Mouse (Mus musculus) liver, postnatal 0 days (tissue): ENCODE data around the gene Cyp1b1. TPM values are rescaled to one million over a fixed set of nuclear protein-coding genes. Genes with fewer than 3 reads are reported as not detected.
A peak's percentile ranks its signal among the peaks of the same experiment; 100 is the strongest.

Source experiments
- ATAC-seq: fragments of 200-750 bp; cut with Nextera tagmentation; 2 replicates; pipeline ENCODE4 v1.8.0; 2017; ENCODE audit warnings: mild to moderate bottlenecking, moderate library complexity
- DNase-seq: peaks from one replicate; pipeline ENCODE4 v3.0.0-alpha.2; 2016
- H3K27ac ChIP-seq: fragments of 300-500 bp; sonication (generic); 2 replicates; pipeline ENCODE4 v1.5.1; 2014; ENCODE audit warnings: antibody characterized with exemption, moderate library complexity, mild to moderate bottlenecking, low read depth
- H3K27me3 ChIP-seq: fragments of 300-500 bp; sonication (generic); 2 replicates; pipeline ENCODE4 v1.6.1; 2014; ENCODE audit warnings: low read length, control low read depth, mixed read lengths; ENCODE audit not compliant: insufficient read depth
- H3K36me3 ChIP-seq: fragments of 300-500 bp; sonication (generic); replicated peaks from 2 replicates; pipeline ENCODE4 v1.6.1; 2014; ENCODE audit warnings: mild to moderate bottlenecking, control low read depth, low read length, moderate library complexity, mixed read lengths; ENCODE audit not compliant: insufficient read depth
- H3K4me1 ChIP-seq: fragments of 300-500 bp; sonication (generic); 2 replicates; pipeline ENCODE4 v1.6.1; 2014; ENCODE audit warnings: antibody characterized with exemption, mild to moderate bottlenecking, control low read depth; ENCODE audit not compliant: insufficient read depth
- H3K4me2 ChIP-seq: fragments of 300-500 bp; sonication (generic); 2 replicates; pipeline ENCODE4 v1.6.1; 2014; ENCODE audit warnings: low read depth, mild to moderate bottlenecking, low read length, moderate library complexity, mixed read lengths
- H3K4me3 ChIP-seq: fragments of 300-500 bp; sonication (generic); 2 replicates; pipeline ENCODE4 v1.5.1; 2014; ENCODE audit warnings: low read depth, low read length
- H3K9ac ChIP-seq: fragments of 300-500 bp; sonication (generic); replicated peaks from 2 replicates; pipeline ENCODE4 v1.6.1; 2014; ENCODE audit warnings: mild to moderate bottlenecking, moderate library complexity
- H3K9me3 ChIP-seq: fragments of 300-500 bp; sonication (generic); 2 replicates; pipeline ENCODE4 v1.6.1; 2016; ENCODE audit warnings: mild to moderate bottlenecking, control low read depth, low read length, mixed read lengths
- CTCF ChIP-seq: sonication (generic); IDR thresholded peaks from 2 replicates; pipeline ENCODE4 v1.5.1; 2016; ENCODE audit warnings: antibody characterized with exemption, low read depth
- EP300 ChIP-seq: IDR thresholded peaks from 2 replicates; pipeline ENCODE4 v1.6.1; 2016; ENCODE audit warnings: antibody characterized with exemption, low read depth, mild to moderate bottlenecking
- WGBS: fragments of 180-500 bp; shearing (Covaris S2); extraction: QIAGEN DNeasy Blood & Tissue Kit; methylation state at CpG from one replicate; pipeline ENCODE4 v1.1.7; 2014; ENCODE audit not compliant: insufficient replicate concordance; 5-methylcytosine and 5-hydroxymethylcytosine counted together
- polyA plus RNA-seq: library from polyadenylated mRNA; unstranded; fragments of >200 nt; fragmentation: Nextera tagmentation; extraction: Ambion mirVana; gene quantifications from 2 replicates; pipeline ENCODE4 v1.2.1, GENCODE M21; 2015

Gene Cyp1b1
- polyA plus RNA-seq, 1 experiment from 2014 or later, result 0.20 TPM

GRCm38 (mm10) chr17:79720681-79721080, 5.8 kb upstream of the Cyp1b1 start:
- no peak overlapping the region for H3K27ac ChIP-seq
- H3K9me3 ChIP-seq, result no peaks in the 10 kb centered on the region
- H3K36me3 ChIP-seq, result no peaks in the 10 kb centered on the region
- H3K4me2 ChIP-seq, result no peak overlapping the region
- no peak for DNase-seq
- WGBS, result 74% methylated on average over 7 of the region's 7 CpGs
- no peak for ATAC-seq
- no peak overlapping the region for H3K4me3 ChIP-seq
- H3K4me1 ChIP-seq, result no peaks in the 10 kb centered on the region
- TF ChIP-seq CTCF, result no peak
- no peak overlapping the region for H3K9ac ChIP-seq
- peaks cover 26% of the 10 kb centered on the region for H3K27me3 ChIP-seq

DNA sequence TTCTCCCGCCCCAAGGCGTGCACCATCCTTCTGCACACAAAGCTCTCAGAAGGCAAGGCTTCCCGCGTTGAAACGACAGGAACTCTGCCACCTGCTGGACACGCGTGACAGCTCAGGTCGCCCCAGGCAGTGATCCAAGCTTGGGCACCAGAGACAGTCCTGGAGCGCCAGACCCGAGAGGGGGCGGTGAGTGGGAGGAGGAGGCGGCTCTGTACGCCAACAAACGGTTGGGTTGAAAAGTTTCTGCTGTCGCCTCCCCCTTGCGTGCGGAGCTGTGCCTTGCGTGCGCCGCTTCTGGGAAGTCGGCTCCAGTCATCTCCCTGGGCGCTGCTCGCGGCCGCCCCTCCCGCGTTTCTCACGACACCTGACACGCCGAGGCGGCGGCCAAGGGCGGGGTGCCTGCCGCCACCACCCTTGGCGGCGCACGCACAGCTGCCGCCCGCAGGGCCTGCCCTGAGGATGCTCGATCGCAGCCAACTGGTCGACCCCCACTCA, 835 bp upstream of the Cyp1b1 start:
- DNase-seq (peak; percentile 86), ATAC-seq (peak; percentile 86)
- under 1% methylated on average over 42 of the region's 42 CpGs for WGBS
- Histone ChIP-seq H3K4me3 (peak overlapping the region; percentile 35), H3K9ac (no peak overlapping the region), H3K36me3 (no peaks in the 10 kb centered on the region), H3K27ac (no peak overlapping the region), H3K9me3 (no peaks in the 10 kb centered on the region), H3K27me3 (peaks cover 72% of the 10 kb centered on the region), H3K4me2 (peak overlapping the region; percentile 70), H3K4me1 (peaks cover 13% of the 10 kb centered on the region)
- TF ChIP-seq CTCF (peak; percentile 87), EP300 (no peak)

- Histone ChIP-seq H3K36me3 (no peaks in the 10 kb centered on the region), H3K27ac (no peak overlapping the region), H3K9ac (no peak overlapping the region), H3K4me3 (peak overlapping the region; percentile 35; the same call in 1 of the 2 replicates), H3K9me3 (no peaks in the 10 kb centered on the region), H3K4me2 (peak overlapping the region; percentile 70), H3K27me3 (peaks cover 76% of the 10 kb centered on the region), H3K4me1 (peaks cover 13% of the 10 kb centered on the region)
- TF ChIP-seq EP300, result no peak
- no peak for TF ChIP-seq CTCF
- 4% methylated on average over 16 of the region's 16 CpGs for WGBS
- no peak for ATAC-seq
- DNase-seq, result no peak
Observed at GRCm38 (mm10) chr17:79714368-79714895, 429 bp downstream of the Cyp1b1 start.

- Histone ChIP-seq H3K36me3 (no peaks in the 10 kb centered on the region), H3K4me3 (peak overlapping the region; percentile 35), H3K4me1 (peaks cover 13% of the 10 kb centered on the region), H3K4me2 (peak overlapping the region; percentile 62), H3K27me3 (peaks cover 74% of the 10 kb centered on the region), H3K9ac (no peak overlapping the region), H3K27ac (no peak overlapping the region), H3K9me3 (no peaks in the 10 kb centered on the region)
- DNase-seq, result no peak
- no peak for ATAC-seq
- TF ChIP-seq EP300, result no peak
- no peak for TF ChIP-seq CTCF
- WGBS, result 3% methylated on average over 63 of the region's 63 CpGs
Observed at GRCm38 (mm10) chr17:79713643-79714367, 1.1 kb downstream of the Cyp1b1 start.

DNA sequence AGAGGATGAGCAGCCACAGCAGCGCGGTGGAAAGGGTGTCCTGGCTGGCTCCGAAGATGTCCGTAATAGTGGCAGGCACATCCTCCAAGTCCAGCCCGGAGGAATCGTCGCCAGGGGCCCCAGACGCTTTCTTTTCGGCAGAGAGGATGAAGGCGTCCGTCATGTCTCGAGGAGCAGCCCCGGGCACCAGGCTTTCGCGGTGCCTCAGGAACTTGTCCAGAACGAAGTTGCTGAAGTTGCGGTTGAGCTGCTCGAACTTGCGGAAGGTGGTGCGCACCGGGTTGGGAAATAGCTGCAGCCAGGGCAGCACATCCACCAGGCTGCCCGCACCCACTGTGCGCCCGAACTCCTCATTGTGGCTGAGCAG, 1.6 kb downstream of the Cyp1b1 start:
- peak; percentile 18 for DNase-seq
- H3K9me3 ChIP-seq, result no peaks in the 10 kb centered on the region
- H3K27me3 ChIP-seq, result peaks cover 74% of the 10 kb centered on the region
- no peak overlapping the region for H3K9ac ChIP-seq
- H3K36me3 ChIP-seq, result no peaks in the 10 kb centered on the region
- 4% methylated on average over 24 of the region's 24 CpGs for WGBS
- no peak for ATAC-seq
- H3K27ac ChIP-seq, result no peak overlapping the region
- H3K4me1 ChIP-seq, result peaks cover 13% of the 10 kb centered on the region
- peak overlapping the region; percentile 35 for H3K4me3 ChIP-seq
- TF ChIP-seq CTCF (no peak), EP300 (no peak)
- H3K4me2 ChIP-seq, result peak overlapping the region; percentile 62

DNA sequence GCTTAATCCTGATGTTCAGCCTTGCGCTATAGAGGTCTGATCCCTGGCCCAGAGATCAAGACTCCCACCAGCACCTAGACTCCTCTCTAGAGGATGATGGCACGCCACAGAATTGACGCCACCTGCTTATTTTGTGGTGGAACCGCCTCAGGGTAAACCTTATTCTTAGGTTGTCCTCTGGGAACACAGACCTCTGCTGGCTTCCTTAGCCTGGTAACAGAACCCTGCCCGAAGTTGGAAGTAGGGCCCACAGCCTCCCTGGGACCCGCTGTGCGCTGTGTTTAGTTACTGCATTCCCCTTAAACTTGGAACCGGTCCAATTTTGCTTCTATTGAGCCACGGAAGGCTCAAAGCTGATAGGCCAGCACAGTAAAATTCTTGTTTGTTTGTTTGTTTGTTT, 2.3 kb downstream of the Cyp1b1 start:
- H3K4me2 ChIP-seq, result no peak overlapping the region
- H3K4me3 ChIP-seq, result no peak overlapping the region
- no peak overlapping the region for H3K27ac ChIP-seq
- no peaks in the 10 kb centered on the region for H3K36me3 ChIP-seq
- peaks cover 68% of the 10 kb centered on the region for H3K27me3 ChIP-seq
- peaks cover 13% of the 10 kb centered on the region for H3K4me1 ChIP-seq
- DNase-seq (no peak), ATAC-seq (no peak)
- TF ChIP-seq CTCF (no peak), EP300 (no peak)
- H3K9ac ChIP-seq, result no peak overlapping the region
- 12% methylated on average over 9 of the region's 9 CpGs for WGBS
- no peaks in the 10 kb centered on the region for H3K9me3 ChIP-seq
